Mouse (Mus musculus) midbrain, embryonic 10.5 days (tissue): ENCODE results near the gene Klhdc3. TPM values are rescaled to one million over a fixed set of nuclear protein-coding genes. Genes with fewer than 3 reads are reported as not detected.

Experiments used
- DNase-seq: peaks from one replicate; pipeline ENCODE4 v3.0.0-alpha.2; 2017; ENCODE audit warnings: low spot score
- H3K27ac ChIP-seq: fragments of 300-500 bp; sonication (generic); replicated peaks from 2 replicates; pipeline ENCODE4 v1.5.1; 2016; ENCODE audit warnings: mild to moderate bottlenecking
- H3K27me3 ChIP-seq: fragments of 300-500 bp; sonication (generic); 2 replicates; pipeline ENCODE4 v1.6.1; 2016; ENCODE audit warnings: low read depth, mild to moderate bottlenecking; ENCODE audit not compliant: poor library complexity, severe bottlenecking
- H3K36me3 ChIP-seq: fragments of 300-500 bp; sonication (generic); 2 replicates; pipeline ENCODE4 v1.6.1; 2016; ENCODE audit warnings: mild to moderate bottlenecking, moderate library complexity
- H3K4me1 ChIP-seq: fragments of 300-500 bp; sonication (generic); 2 replicates; pipeline ENCODE4 v1.6.1; 2016
- H3K4me3 ChIP-seq: fragments of 300-500 bp; sonication (generic); 2 replicates; pipeline ENCODE4 v1.5.1; 2016; ENCODE audit warnings: mild to moderate bottlenecking, moderate library complexity
- H3K9me3 ChIP-seq: fragments of 300-500 bp; sonication (generic); replicated peaks from 2 replicates; pipeline ENCODE4 v1.6.1; 2016; ENCODE audit warnings: mild to moderate bottlenecking
- WGBS: fragments of 180-500 bp; shearing (Covaris S2); methylation state at CpG from one replicate; pipeline ENCODE4 v1.1.7; 2016; 5-methylcytosine and 5-hydroxymethylcytosine counted together
- polyA plus RNA-seq: library from polyadenylated mRNA; unstranded; fragments of >200 nt; fragmentation: Nextera tagmentation; extraction: Ambion mirVana; gene quantifications from 2 replicates; pipeline ENCODE4 v1.2.1, GENCODE M21; 2016

The Klhdc3 gene
- polyA plus RNA-seq, 1 experiment from 2014 or later, result 126 TPM

DNA sequence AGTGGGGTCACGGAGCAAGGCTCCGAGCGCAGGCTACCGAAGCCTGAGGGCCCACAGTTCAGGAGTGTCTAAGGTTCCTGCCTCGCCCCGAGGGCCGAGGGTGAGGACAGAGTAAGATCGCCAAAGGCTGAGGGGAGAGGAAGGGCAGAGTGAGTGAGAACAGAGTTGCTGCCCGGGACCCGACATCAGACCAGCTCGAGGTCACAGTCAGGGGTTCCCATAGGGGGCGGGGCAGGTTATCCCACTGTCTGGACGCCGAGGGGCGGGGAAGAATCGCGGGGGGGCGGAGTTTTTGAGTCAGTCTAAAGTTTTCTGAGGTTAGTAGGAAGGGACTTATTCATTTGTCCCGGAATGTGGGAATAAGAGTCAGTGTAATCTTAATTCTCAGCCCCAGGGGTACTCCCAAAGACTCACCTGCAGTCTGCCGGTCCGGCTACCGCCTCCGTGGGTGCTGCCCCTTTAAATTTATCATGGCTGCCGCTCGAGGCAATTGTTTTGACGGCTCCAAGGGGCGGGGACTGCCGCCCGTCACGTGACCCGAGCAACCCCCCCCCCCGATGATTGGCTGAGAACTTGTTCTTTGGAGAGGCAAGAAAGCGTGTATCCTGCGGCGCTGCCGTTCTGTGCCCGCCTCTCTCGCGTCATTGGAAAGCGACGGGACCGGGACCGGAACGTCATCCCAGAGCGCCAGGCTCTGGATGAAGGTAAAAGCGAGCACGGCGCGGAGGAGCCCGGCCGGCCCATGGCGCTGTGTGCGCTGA, 35.0 kb downstream of the Klhdc3 start, which contains the start of the genes Klc4 and Mrpl2:
Gene Klc4, minus strand, starts transcription at position 462 of the 761 bp plus-strand sequence.
Gene Mrpl2, plus strand, starts transcription at position 669 of the 761 bp plus-strand sequence.
- DNase-seq, result peak; percentile 100
- H3K27ac ChIP-seq, result peak within 1 kb of the TSS; percentile 90
- H3K4me1 ChIP-seq, result peaks cover 42% of the 10 kb centered on the region
- H3K36me3 ChIP-seq, result peaks cover 37% of the 10 kb centered on the region
- no peaks in the 10 kb centered on the region for H3K27me3 ChIP-seq
- peak within 1 kb of the TSS; percentile 80 for H3K4me3 ChIP-seq
- WGBS, result under 1% methylated on average over 53 of the region's 53 CpGs
- H3K9me3 ChIP-seq, result no peaks in the 10 kb centered on the region

DNA sequence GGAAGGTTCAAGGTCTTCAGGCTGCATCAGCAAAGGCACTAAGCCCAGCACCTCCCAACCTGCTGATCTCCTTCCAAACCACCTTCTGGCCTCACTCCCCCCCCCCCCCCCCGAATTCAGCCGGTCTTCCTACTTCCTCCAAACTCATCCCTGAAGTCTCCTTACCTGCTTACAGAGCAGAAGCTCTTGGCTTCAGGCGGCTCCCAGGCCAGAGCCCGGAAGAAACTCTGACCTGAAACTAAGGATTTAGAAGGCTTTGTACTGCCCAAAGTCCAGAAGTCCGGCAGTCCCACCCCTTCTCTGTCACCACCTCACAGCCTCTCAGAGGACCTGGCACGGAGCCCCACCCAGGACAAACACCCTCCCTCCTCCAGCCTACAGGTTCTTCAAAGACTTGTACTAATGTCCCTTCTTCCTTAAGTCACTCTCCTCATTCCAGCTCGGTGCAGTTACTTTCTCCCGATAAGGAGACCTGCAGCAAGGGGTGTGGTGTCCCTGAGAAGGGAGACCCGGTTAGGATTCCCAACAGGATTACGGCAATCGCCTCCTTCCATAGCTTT, 35.7 kb downstream of the Klhdc3 start:
- H3K27ac ChIP-seq, result peak overlapping the region; percentile 90
- no peak for DNase-seq

GRCm38 (mm10) chr17:46644152-46644805, 36.4 kb downstream of the Klhdc3 start:
- H3K27me3 ChIP-seq, result no peaks in the 10 kb centered on the region
- 87% methylated on average over 12 of the region's 12 CpGs for WGBS
- peaks cover 50% of the 10 kb centered on the region for H3K36me3 ChIP-seq
- peaks cover 27% of the 10 kb centered on the region for H3K4me1 ChIP-seq
- no peaks in the 10 kb centered on the region for H3K9me3 ChIP-seq
- peak overlapping the region; percentile 80 for H3K4me3 ChIP-seq
- DNase-seq, result no peak
- H3K27ac ChIP-seq, result no peak overlapping the region

More for the DNA sequence above, 35.7 kb downstream of the Klhdc3 start:
- Histone ChIP-seq H3K4me3 (peak overlapping the region; percentile 80), H3K36me3 (peaks cover 44% of the 10 kb centered on the region), H3K9me3 (no peaks in the 10 kb centered on the region), H3K27me3 (no peaks in the 10 kb centered on the region), H3K4me1 (peaks cover 34% of the 10 kb centered on the region)
- whole genome bisulfite sequencing, result 6% methylated on average over 11 of the region's 11 CpGs

- Histone ChIP-seq H3K4me3 (no peak overlapping the region), H3K27ac (no peak overlapping the region), H3K27me3 (no peaks in the 10 kb centered on the region), H3K4me1 (peaks cover 22% of the 10 kb centered on the region), H3K36me3 (peaks cover 39% of the 10 kb centered on the region), H3K9me3 (no peaks in the 10 kb centered on the region)
- 92% methylated on average over 17 of the region's 17 CpGs for WGBS
- no peak for DNase-seq
These were observed 38.7 kb downstream of the Klhdc3 start for GRCm38 (mm10) chr17:46642060-46642459.

- no peaks in the 10 kb centered on the region for H3K27me3 ChIP-seq
- no peaks in the 10 kb centered on the region for H3K9me3 ChIP-seq
- WGBS, result 78% methylated on average over 9 of the region's 9 CpGs
- no peak for DNase-seq
- peaks cover 50% of the 10 kb centered on the region for H3K36me3 ChIP-seq
- no peak overlapping the region for H3K27ac ChIP-seq
- no peak overlapping the region for H3K4me3 ChIP-seq
- H3K4me1 ChIP-seq, result peaks cover 14% of the 10 kb centered on the region
These were observed 40.8 kb downstream of the Klhdc3 start for GRCm38 (mm10) chr17:46639929-46640328.

DNA sequence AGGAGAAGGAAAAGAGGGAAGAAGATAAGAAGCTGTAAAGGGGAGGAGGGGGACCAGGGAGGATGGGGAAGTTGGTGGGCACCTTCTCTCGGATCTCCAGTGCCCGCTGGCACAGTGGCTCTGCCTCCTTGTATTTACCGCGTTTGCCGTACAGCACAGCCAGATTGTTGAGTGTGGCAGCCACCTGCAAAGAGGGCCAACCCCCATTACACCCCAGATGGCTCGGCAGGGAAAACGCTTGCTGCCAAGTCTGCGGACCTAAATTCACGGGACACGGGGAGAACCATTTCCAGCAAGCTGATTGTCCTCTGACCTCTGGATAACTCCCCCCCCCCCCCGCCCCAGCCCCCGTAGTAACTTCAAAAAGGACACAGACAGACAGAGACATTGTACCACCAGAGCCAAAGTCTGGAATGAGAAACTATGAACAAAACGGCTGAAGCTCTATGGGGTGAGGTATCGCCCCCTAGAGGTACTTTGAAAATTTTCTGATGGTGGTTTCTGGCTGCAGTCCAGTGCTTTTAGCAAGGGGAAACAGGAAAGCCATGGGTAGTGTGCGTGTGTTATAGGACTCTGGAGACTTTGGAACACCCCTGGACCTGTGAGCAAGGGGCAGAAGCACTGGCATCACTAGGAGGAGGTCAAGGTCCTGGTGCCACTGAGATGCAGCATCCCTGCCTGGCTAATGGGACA, 43.7 kb downstream of the Klhdc3 start:
- 32% methylated on average over 15 of the region's 15 CpGs for WGBS
- Histone ChIP-seq H3K36me3 (peaks cover 65% of the 10 kb centered on the region), H3K4me3 (peak overlapping the region; percentile 27; the same call in 1 of the 2 replicates), H3K27me3 (no peaks in the 10 kb centered on the region), H3K9me3 (no peaks in the 10 kb centered on the region), H3K4me1 (peaks cover 5% of the 10 kb centered on the region), H3K27ac (peak overlapping the region; percentile 76)
- peak; percentile 47 for DNase-seq

GRCm38 (mm10) chr17:46629685-46630441, 50.9 kb downstream of the Klhdc3 start:
- H3K4me3 ChIP-seq, result peak overlapping the region; percentile 98
- peak; percentile 71 for DNase-seq
- H3K36me3 ChIP-seq, result peaks cover 34% of the 10 kb centered on the region
- peaks cover 54% of the 10 kb centered on the region for H3K4me1 ChIP-seq
- 7% methylated on average over 12 of the region's 12 CpGs for WGBS
- H3K9me3 ChIP-seq, result no peaks in the 10 kb centered on the region
- H3K27ac ChIP-seq, result peak overlapping the region; percentile 96
- no peaks in the 10 kb centered on the region for H3K27me3 ChIP-seq

- peak; percentile 94 for DNase-seq
- H3K36me3 ChIP-seq, result peaks cover 33% of the 10 kb centered on the region
- peaks cover 62% of the 10 kb centered on the region for H3K4me1 ChIP-seq
- peak within 1 kb of the TSS; percentile 96 for H3K27ac ChIP-seq
- H3K4me3 ChIP-seq, result peak within 1 kb of the TSS; percentile 98
- H3K9me3 ChIP-seq, result no peaks in the 10 kb centered on the region
- H3K27me3 ChIP-seq, result no peaks in the 10 kb centered on the region
- under 1% methylated on average over 87 of the region's 90 CpGs for WGBS
These were observed 51.7 kb downstream of the Klhdc3 start, which contains the start of gene Ptk7 for GRCm38 (mm10) chr17:46628791-46629684. Gene Ptk7, minus strand, starts transcription at chr17:46629504.

DNA sequence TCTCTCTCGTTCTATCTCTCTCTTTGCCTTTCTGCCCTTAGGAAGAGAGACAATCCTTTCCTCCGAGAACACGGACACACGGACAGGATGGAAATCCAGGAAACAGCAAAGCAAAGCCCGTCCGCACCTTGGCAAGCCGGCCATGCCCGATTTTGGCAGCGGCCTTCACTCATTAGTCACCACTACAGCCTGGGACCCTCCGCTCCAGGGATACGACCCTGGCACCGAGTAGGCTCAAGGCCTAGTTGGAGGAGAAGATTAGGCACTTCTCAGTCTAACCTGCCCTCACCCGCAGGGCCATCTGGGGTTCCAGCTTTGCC, 52.3 kb downstream of the Klhdc3 start:
- H3K4me3 ChIP-seq, result peak overlapping the region; percentile 98
- peak; percentile 65 for DNase-seq
- H3K9me3 ChIP-seq, result no peaks in the 10 kb centered on the region
- H3K4me1 ChIP-seq, result peaks cover 68% of the 10 kb centered on the region
- H3K27me3 ChIP-seq, result no peaks in the 10 kb centered on the region
- 1% methylated on average over 13 of the region's 13 CpGs for WGBS
- peaks cover 27% of the 10 kb centered on the region for H3K36me3 ChIP-seq
- H3K27ac ChIP-seq, result peak overlapping the region; percentile 96

- no peaks in the 10 kb centered on the region for H3K27me3 ChIP-seq
- 74% methylated on average over 6 of the region's 6 CpGs for WGBS
- H3K4me3 ChIP-seq, result peak overlapping the region; percentile 98
- no peak for DNase-seq
- peaks cover 78% of the 10 kb centered on the region for H3K4me1 ChIP-seq
- no peaks in the 10 kb centered on the region for H3K9me3 ChIP-seq
- peaks cover 18% of the 10 kb centered on the region for H3K36me3 ChIP-seq
- no peak overlapping the region for H3K27ac ChIP-seq
These were observed 53.3 kb downstream of the Klhdc3 start for GRCm38 (mm10) chr17:46627409-46627808.

GRCm38 (mm10) chr17:46624598-46624997, 56.1 kb downstream of the Klhdc3 start:
- 67% methylated on average over 12 of the region's 12 CpGs for WGBS
- H3K4me3 ChIP-seq, result no peak overlapping the region

More at GRCm38 (mm10) chr17:46624598-46624997, 56.1 kb downstream of the Klhdc3 start:
- DNase-seq, result no peak
- no peaks in the 10 kb centered on the region for H3K27me3 ChIP-seq
- peak overlapping the region; percentile 23; the same call in 1 of the 2 replicates for H3K27ac ChIP-seq
- no peaks in the 10 kb centered on the region for H3K9me3 ChIP-seq
- H3K4me1 ChIP-seq, result peaks cover 87% of the 10 kb centered on the region
- H3K36me3 ChIP-seq, result peaks cover 4% of the 10 kb centered on the region; the same call in 1 of the 2 replicates
